Mouse (Mus musculus) testis, adult 10 weeks (tissue): ENCODE results near the gene Mill1. TPM values are rescaled to one million over a fixed set of nuclear protein-coding genes. Genes with fewer than 3 reads are reported as not detected.

Source experiments
- polyA plus RNA-seq: library from polyadenylated mRNA; stranded (reverse); fragments of 350-450 nt; fragmentation: Illumina TruSeq; extraction: RNeasy Lipid Tissue Mini Kit (QIAGEN cat#74804); gene quantifications from one replicate; pipeline ENCODE4 v1.2.3, GENCODE M21; 2014; ENCODE audit warnings: low read depth, low replicate concordance

Gene Mill1
- not detected for polyA plus RNA-seq

DNA sequence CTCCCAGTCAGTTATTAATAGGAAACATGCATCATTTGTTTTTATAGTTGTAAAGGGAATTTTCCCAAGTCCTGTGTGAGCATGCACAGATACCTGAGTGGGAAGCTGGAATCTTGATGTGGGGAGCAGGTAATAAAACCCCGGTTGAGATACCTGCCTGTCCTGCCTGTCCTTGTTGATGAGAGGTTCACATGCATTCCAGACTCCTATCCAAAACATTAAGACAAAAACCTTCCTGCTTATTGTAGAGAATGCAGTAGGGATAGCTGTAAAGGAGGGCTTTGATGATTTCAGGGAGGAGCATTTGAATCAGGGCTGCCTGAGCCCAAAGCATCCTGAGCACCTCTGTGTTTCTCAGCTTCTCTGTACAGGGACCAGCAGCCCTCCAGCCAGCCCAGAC lies at the start of gene Mill1:
Gene Mill1, plus strand, starts transcription at position 301 of the 400 bp plus-strand sequence.

Other genes starting within 250 kb of the Mill1 start
- gene Ceacam13, start 235.5 kb upstream of the Mill1 start, polyA plus RNA-seq = not detected
- not detected for gene Ceacam12, start 179.4 kb upstream of the Mill1 start, polyA plus RNA-seq
- gene Igfl3, start 68.9 kb upstream of the Mill1 start, polyA plus RNA-seq = not detected
- gene Psg18, start 109.7 kb downstream of the Mill1 start, polyA plus RNA-seq = not detected
- gene Psg28, start 186.7 kb downstream of the Mill1 start, polyA plus RNA-seq = not detected
- not detected for gene Psg26, start 238.8 kb downstream of the Mill1 start, polyA plus RNA-seq